Mouse (Mus musculus) v-Abl transformed pro-B cells (cell line): Measurements from ENCODE around the gene Spaca4.

Source experiments
- in situ Hi-C, 2 experiments: fragments of 400-800 bp; cut with MboI; formaldehyde crosslinking; loops; one replicate each; pipeline ENCODE4 v1.15.1; 2025; ENCODE audit not compliant: unreplicated experiment in 2 of 2

Gene Spaca4

GRCm38 (mm10) chr7:45725713-45726112 lies at the start of gene Spaca4:
Gene Spaca4, minus strand, starts transcription at chr7:45725813.
- in situ Hi-C loops = loop anchor here in 1 of 2 experiments (25.0 kb wide), 1 partner anchor 487 kb away; no protein-coding TSS in a partner anchor

- in situ Hi-C loops = no loop called here
Measured at GRCm38 (mm10) chr7:45775237-45775636, 49.6 kb upstream of the Spaca4 start.

- in situ Hi-C loops = no loop called here
Measured at GRCm38 (mm10) chr7:45771101-45771500, 45.5 kb upstream of the Spaca4 start.

GRCm38 (mm10) chr7:45770427-45771082 lies 44.9 kb upstream of the Spaca4 start:
- in situ Hi-C loops = no loop called here

GRCm38 (mm10) chr7:45767500-45767899 lies 41.9 kb upstream of the Spaca4 start:
- in situ Hi-C loops = no loop called here

GRCm38 (mm10) chr7:45766764-45767163 lies 41.2 kb upstream of the Spaca4 start:
- in situ Hi-C loops = no loop called here

GRCm38 (mm10) chr7:45765995-45766394 lies 40.4 kb upstream of the Spaca4 start:
- in situ Hi-C loops = no loop called here

- in situ Hi-C loops = no loop called here
Measured at GRCm38 (mm10) chr7:45760151-45760550, 34.5 kb upstream of the Spaca4 start.

- in situ Hi-C loops = no loop called here
Measured at GRCm38 (mm10) chr7:45759400-45759799, 33.8 kb upstream of the Spaca4 start.

- in situ Hi-C loops = no loop called here
Measured at GRCm38 (mm10) chr7:45755703-45756102, 30.1 kb upstream of the Spaca4 start.

- in situ Hi-C loops = no loop called here
Measured at GRCm38 (mm10) chr7:45750162-45750561, 24.5 kb upstream of the Spaca4 start.

GRCm38 (mm10) chr7:45749401-45749800 lies 23.8 kb upstream of the Spaca4 start:
- in situ Hi-C loops = loop anchor here in 1 of 2 experiments (25.0 kb wide), 1 partner anchor 463 kb away; no protein-coding TSS in a partner anchor

GRCm38 (mm10) chr7:45748110-45748509 lies 22.5 kb upstream of the Spaca4 start:
- in situ Hi-C loops = loop anchor here in 1 of 2 experiments (25.0 kb wide), 1 partner anchor 464 kb away; no protein-coding TSS in a partner anchor

GRCm38 (mm10) chr7:45747450-45747849 lies 21.8 kb upstream of the Spaca4 start:
- in situ Hi-C loops = loop anchor here in 1 of 2 experiments (25.0 kb wide), 1 partner anchor 465 kb away; no protein-coding TSS in a partner anchor

GRCm38 (mm10) chr7:45746518-45746917 lies 20.9 kb upstream of the Spaca4 start:
- in situ Hi-C loops = loop anchor here in 1 of 2 experiments (25.0 kb wide), 1 partner anchor 466 kb away; no protein-coding TSS in a partner anchor

GRCm38 (mm10) chr7:45744387-45744786 lies 18.8 kb upstream of the Spaca4 start:
- in situ Hi-C loops = loop anchor here in 1 of 2 experiments (25.0 kb wide), 1 partner anchor 468 kb away; no protein-coding TSS in a partner anchor

- in situ Hi-C loops = loop anchor here in 1 of 2 experiments (25.0 kb wide), 1 partner anchor 470 kb away; no protein-coding TSS in a partner anchor
Measured at GRCm38 (mm10) chr7:45742338-45742737, 16.7 kb upstream of the Spaca4 start.

GRCm38 (mm10) chr7:45741777-45742176 lies 16.2 kb upstream of the Spaca4 start:
- in situ Hi-C loops = loop anchor here in 1 of 2 experiments (25.0 kb wide), 1 partner anchor 471 kb away; no protein-coding TSS in a partner anchor

- in situ Hi-C loops = loop anchor here in 1 of 2 experiments (25.0 kb wide), 1 partner anchor 471 kb away; no protein-coding TSS in a partner anchor
Measured at GRCm38 (mm10) chr7:45741308-45741707, 15.7 kb upstream of the Spaca4 start.

GRCm38 (mm10) chr7:45739820-45740219 lies 14.2 kb upstream of the Spaca4 start:
- in situ Hi-C loops = loop anchor here (5.0 to 25.0 kb wide), 4 partner anchors 62 to 472 kb away; no protein-coding TSS in a partner anchor

- in situ Hi-C loops = loop anchor here (5.0 to 25.0 kb wide), 4 partner anchors 63 to 473 kb away; no protein-coding TSS in a partner anchor
Measured at GRCm38 (mm10) chr7:45739162-45739763, 13.7 kb upstream of the Spaca4 start.
